Mouse (Mus musculus) cerebellum, postnatal 14 days (tissue): ENCODE measurements around the gene Vwa1.
"Not testable (repeated sequence)": the region's sequence is repeated elsewhere in the genome, so short reads cannot be mapped to it uniquely, and the experiment has no call there.

Source experiments
- DNase-seq, 2 experiments: peaks; one replicate each; pipeline ENCODE4 v3.0.0; 2021; ENCODE audit warnings: mixed read lengths in 2 of 2

Gene Vwa1

DNA sequence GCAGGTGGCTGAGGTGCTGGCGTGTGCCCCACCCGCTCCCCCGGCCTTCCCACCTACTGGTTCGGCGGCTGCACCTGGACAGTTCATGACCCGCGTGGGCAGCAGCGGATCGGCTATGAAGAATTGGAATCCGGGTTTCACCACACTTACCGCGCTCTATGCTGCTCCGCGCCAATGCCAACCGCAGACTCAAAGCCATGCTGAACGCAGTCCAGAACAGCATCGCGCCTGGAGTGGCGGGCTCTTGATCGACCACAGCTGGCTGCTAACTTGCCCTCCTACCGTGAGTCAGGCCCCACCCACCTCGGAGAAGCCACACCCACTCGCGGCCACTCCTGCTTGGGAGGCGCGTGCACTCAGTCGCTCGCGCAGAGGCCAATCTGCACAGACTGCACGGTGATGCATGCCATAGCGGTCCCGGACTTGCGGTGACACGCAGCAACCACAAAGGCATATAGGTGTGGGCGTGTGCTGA, at the start of gene Vwa1:
Gene Vwa1 (minus strand): TSS at position 419 of the 475 bp plus-strand sequence.
- peak; percentile 84 to 90 for DNase-seq

DNA sequence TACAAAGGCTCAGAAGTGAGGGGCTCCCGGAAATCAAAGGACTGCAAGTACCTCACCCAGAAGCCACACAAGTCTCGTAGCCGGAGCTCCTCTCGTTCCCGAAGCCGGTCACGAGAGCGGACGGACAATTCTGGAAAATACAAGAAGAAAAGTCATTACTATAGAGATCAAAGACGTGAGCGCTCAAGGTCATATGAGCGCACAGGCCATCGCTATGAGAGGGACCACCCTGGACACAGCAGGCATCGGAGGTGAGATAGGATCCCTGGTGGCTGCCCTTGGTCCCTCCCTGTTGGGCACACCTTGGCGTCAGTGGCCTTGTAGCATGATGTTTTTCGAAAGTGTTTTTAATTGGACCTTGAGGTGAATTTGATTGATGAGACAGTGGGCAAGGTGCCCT, 48.9 kb upstream of the Vwa1 start:
- no peak for DNase-seq

DNA sequence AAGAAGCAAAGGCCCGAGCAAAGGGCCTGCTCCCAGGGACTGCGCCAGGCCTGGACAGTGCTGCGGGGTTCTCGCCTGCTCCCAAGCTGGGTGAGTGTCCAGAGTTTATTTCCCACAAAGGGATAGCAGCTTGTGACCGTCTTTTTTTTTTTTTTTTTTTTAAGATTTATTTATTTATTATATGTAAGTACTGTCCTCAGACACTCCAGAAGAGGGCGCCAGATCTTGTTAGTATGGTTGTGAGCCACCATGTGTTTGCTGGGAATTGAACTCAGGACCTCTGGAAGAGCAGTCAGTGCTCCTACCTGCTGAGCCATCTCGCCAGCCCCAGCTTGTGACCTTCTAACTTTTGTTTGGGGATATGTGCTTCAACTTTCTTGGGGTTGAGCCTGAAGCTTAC, 46.5 kb upstream of the Vwa1 start:
- DNase-seq = peak in 1 of 2 experiments; percentile 61

DNA sequence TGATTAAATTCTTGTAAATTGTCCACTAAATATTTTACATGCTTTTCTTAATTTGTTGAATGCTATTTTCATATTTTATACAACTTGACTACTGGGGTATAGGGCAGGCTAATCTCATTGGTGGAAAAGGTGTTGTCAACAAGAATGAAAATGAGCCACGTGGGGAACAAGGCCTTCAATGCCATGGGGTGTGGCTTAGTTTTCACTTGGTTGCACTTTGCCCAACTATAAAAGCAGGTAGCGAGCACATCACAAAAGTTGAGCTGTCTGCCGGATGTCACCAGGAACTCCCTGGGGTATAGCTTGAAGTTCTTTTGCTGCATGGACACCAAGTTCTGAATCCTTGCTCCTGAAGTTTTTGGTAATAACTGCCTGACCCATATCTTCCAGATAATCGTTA, 43.0 kb upstream of the Vwa1 start:
- DNase-seq = no peak

DNA sequence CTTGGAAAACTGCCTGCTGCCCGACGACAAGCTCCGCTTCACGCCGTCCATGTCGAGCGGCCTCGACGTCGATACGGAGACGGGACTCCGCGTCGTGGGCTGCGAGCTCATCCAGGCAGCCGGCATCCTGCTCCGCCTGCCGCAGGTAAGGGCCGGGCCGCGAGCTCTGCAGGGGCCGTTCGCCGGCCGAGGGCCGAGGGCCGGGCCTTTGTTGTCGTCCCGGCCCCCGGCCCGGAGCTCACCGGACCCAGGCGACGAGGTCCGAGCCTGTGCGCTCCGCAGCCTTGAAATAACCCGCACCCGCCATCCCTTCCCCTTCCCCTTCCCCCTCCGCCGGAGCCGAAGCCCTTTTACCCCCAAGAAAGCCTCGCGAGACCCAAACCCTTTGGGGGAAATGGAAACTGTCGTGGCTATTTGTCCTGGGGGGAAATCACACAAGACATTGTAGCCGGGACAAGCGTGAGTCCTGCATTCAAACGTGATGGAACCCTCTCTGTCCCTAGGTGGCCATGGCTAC, 38.2 kb upstream of the Vwa1 start:
- peak in 1 of 2 experiments; percentile 66 for DNase-seq

DNA sequence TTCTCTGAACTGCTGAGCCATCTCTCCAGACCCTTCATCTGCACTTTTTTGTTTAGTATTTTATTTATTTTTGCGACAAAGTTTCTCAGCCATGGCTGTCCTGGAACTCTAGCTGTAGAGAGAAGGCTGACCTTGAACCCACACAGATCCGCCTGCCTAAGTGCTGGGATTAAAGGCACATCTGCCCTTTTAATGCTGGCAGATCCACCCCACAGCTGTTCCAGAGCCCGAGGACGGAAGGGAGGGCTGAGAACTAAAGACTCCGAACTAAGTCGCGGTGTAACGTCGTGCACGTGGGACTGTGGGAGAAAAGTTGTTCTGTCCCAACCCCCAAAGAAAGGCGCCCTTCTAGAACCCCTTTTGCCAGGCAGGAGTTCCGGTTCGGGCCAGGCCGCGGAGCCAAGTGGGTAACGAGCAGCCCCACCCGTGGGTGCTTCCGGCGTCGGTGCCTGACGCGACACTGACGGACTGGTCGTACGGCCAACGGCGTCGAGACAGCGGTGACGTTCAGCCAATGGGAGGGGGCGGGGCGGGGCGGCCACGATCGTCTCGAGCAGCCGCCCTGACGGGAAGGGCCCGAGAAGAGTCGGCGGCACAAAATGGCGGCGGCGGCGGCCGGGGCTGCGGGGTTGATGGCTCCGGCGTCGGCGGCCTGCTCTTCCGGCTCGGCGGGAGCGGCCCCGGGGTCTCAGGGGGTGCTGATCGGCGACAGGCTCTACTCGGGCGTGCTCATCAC, 37.6 kb upstream of the Vwa1 start, which contains the start of gene Ccnl2:
Gene Ccnl2 (plus strand): TSS at position 561 of the 736 bp plus-strand sequence.
- peak; percentile 95 for DNase-seq

DNA sequence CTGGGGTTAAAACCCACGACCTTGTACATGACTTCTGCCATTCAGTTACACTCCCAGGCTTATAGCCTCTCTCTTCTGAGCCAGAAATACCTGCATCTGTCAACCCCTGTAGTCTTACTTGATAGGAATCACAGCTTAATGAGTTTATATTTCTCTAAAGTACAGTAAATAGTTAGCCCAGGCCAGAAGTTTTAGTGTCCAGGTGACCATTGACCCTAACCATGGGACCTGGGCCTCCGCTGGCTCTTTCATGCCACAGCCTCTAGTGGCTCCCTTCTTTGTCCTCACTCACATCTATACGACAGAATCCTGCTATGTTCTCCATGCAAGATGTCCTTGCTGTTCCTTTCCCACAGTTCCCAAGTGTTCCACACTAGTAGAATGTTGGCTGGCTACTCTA, 33.3 kb upstream of the Vwa1 start:
- DNase-seq = no peak

DNA sequence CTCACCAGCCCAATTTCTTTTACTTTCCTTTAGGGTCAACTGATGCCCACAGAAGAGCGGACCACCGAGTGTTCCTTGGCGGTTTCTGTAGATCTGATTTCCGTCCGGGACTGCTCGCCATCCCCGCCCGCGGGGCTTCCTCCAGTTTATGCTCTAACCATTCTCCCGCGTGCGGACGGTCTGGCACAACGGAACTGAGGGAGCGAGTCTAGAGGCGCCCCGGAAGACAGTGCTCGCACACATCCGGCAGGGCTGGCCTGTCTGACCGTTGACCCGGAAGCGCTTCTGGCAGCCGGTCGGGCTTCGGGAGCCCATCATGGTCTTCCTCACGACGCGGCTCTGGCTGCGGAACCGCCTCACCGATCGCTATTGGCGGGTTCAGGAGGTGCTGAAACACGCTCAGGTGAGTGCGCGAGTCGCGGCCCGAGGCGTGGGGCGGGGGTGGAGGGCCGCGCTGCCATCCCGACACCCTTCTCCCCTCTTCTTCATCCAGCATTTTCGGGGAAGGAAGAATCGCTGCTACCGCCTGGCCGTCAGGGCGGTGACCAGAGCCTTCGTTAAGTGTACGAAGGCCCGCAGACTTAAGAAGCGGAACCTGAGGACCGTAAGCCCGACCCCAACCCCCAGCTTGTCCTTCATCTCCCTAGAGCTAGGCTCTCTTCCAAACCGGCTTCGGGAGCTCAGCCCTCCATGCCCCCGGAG, 29.0 kb upstream of the Vwa1 start:
- DNase-seq = peak; percentile 99

DNA sequence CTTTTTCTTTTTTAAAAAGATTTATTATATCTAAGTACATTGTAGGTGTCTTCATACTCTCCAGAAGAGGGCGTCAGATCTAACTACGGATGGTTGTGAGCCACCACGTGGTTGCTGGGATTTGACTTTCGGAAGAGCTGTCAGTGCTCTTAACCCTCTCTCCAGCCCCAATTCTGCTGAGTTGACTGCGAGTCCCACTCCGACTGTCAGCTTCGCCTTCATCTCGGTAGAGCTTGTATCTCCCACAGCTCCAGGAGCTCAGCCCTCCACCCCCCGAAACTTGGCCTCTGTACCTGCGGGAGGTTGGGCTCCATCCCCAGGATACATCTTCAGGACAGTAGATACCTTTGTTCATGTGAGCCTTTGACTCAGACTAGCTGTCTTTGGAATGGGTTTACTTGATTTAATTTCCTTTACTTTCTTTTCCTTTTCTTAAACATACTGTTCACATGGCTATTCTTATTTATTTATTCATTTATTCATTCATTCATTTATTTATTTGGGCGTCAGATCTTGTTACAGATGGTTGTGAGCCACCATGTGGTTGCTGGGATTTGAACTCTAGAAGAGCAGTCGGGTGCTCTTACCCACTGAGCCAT, 28.3 kb upstream of the Vwa1 start, which contains the start of gene Mrpl20:
Gene Mrpl20 (plus strand): TSS at position 138 of the 599 bp plus-strand sequence.
- DNase-seq = no peak

DNA sequence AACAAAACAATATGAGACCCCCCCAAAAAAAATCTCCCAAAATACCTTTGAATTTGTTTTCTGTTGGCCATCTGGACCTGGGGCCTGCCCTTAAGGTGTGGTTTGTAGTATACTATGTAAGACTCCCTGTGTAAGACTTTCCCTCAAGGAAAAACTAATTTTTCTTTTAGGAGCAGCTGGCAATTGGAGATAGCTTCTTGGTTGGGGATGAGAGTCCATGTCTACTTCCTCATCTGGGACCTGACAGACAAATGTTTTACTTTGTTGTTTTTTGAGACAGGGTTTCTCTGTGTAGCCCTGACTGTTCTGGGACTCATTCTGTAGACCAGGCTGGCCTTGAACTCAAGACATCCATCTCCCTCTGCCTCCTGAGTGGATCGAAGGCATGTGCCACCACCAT, 27.6 kb upstream of the Vwa1 start:
- DNase-seq = no peak

DNA sequence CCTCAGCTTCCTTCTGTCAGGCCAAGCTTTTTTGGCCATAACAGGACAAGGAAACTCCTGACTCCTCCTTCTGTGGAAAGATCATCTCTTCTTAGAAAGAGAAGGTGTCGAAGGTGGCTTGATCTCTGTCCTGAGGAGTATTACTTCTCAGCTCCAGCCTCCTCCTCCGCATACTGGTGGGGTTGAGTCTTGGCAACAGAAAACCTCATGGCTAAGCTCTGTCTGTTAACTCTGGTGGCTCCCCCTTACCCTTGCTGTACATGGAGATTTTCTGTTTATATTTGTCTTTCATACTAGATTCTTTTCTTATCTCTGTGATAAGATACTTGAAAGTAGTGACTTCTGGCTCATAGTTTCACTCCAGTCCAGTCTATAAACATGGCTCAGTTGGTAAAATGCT, 19.2 kb upstream of the Vwa1 start:
- no peak for DNase-seq

DNA sequence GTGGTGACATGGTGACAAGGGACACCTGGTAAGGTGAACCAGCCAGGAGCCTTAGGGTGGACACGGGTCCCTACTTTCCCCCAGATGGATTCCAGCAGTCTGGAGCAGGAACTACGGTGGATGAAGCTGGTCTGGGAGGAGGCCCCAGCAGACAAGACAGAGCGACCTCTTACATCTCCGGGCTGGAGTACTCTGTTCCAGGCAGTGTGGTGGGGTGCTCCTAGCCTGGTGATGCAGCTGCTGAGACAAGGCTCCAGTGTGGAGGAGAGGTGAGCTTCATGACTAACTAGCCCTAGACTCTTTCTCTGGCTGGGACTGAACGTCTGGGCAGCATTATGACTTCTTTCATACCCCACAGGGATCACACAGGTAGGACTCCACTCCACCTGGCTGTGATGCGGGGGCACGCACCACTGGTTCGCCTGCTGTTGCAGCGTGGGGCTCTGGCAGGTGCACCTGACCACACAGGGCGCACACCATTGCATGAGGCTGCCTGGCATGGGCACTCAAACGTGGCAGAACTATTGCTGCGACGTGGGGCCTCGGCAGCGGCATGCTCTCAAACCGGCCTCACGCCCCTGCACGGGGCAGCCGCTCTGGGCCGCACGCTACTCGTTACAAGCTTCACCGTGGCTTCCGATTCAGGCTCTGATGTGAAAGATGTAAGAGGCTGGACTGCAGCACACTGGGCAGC, 16.9 kb upstream of the Vwa1 start:
- DNase-seq = no peak

DNA sequence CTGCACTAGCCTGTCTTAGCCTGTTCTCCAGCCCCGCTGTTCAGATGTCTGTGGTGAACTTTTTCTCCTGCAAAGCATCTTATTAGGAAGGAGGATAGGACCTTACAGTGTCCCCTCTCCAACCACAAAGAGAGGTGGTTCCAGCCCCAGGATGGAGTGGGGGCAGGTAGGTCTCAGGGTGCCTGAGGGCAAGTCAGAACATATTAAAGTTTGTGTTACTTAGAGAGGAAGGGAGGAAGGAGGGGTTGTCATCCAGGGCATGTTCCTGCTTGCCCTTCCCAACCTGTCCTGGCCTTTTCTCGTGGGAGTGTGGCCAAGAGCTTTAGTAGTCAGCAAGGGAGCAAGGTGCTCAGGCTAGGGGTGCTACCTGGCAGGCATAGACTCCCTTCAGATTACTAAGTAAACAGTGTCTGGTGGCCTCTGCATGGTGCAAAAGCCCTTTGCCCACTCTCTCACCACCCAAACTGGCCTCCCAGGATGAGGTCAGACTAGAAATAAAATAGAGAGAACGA, 16.2 kb upstream of the Vwa1 start:
- DNase-seq = no peak

DNA sequence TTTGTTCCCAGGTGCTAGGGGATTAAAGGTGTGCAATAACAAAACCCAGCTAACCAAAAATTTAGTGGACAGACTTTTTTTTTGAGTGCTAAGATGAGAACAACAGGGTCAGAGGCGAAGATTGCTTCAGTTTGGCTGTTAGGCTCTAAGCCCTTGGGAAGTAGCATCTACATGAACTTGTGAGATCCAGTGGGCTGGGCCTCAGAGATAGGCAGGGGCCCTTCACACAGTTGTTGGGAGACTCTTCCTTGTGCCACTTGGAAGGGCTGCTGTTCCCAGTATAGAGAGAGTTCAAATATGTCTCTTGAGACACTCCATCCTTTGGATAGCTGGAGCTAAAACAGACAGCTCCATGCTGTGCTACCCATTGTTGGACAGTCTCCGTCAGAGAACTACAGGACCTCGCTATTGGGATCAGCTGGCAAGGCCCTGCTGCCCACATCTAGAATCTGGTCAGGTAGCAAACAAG, 15.6 kb upstream of the Vwa1 start, which contains the start of gene Ankrd65:
Gene Ankrd65 (plus strand): TSS at position 419 of the 469 bp plus-strand sequence.
- DNase-seq = no peak

DNA sequence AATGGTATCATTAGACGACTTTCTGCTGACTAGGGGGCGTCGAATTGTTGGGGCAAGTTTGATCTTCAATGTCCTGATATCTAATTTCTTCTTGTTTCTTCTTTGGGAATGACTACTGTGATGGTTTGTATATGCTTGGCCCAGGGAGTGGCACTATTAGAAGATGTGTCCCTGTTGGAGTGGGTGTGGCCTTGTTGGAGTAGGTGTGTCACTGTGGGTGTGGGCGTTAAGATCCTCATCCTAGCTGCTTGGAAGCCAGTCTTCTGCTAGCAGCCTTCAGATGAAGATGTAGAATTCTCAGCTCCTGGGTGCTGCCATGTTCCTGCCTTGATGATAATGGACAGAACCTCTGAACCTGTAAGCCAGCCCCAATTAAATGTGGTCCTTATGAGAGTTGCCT, 14.3 kb upstream of the Vwa1 start:
- not testable (repeated sequence) for DNase-seq

DNA sequence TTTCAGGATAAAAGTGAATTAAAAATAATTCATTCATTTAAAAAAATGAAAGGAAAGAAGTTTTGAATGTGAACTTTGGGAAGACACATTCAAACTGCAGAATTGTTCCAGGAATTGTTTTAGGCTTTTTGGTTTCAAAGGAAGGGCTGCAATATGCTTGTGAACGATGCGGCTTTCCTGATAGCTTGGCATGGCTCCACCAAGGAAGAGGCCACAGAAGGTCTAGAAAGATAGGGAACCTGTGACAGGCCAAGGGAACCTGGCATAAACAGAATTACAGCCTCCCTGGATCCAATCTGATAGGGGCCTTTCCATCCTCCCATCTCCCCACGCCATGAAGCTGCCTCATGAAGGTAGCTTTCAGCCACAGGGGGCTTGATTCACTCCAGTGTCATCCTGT, 13.8 kb upstream of the Vwa1 start:
- no peak for DNase-seq

DNA sequence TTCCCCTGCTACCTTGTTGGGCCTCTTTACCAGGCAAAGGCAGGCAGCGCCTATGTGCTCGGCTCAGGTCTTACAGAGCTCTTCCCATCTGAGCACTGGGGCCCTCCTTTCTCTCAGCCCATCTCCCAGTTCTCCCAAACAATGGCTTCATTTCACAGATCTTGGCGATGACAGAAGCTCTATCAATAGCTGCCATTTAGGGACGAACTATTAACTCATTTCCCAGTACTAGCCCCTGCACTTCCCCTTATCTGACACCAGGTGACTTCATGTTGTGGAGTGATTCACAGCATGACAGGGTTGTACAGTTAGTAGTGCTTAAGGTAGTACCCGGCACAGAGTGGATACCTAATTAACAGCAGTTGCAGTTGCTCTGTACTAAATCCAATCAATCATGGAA, 11.3 kb upstream of the Vwa1 start, which contains the start of gene Tmem88b:
Gene Tmem88b (minus strand): TSS at position 56 of the 400 bp plus-strand sequence.
- DNase-seq = no peak

DNA sequence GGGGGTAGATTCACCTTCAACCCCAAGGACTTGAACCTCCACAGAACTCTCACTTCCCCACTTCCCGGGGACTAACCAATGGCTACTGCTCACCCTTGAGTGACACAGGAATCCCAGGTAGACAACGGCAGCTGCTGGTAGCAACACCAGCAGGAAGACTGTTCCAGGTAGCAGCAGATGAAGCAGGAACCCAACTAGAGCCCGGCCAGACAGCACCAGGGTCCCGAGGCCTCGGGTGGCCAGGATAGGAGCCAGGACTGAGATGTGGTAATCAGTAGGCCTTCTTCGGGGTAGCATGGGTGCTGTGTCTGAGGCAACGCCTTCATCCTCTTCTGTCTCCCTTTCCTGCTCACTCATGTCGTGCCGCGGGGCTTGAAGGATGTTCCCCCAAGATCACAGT, 10.7 kb upstream of the Vwa1 start:
- DNase-seq = no peak

DNA sequence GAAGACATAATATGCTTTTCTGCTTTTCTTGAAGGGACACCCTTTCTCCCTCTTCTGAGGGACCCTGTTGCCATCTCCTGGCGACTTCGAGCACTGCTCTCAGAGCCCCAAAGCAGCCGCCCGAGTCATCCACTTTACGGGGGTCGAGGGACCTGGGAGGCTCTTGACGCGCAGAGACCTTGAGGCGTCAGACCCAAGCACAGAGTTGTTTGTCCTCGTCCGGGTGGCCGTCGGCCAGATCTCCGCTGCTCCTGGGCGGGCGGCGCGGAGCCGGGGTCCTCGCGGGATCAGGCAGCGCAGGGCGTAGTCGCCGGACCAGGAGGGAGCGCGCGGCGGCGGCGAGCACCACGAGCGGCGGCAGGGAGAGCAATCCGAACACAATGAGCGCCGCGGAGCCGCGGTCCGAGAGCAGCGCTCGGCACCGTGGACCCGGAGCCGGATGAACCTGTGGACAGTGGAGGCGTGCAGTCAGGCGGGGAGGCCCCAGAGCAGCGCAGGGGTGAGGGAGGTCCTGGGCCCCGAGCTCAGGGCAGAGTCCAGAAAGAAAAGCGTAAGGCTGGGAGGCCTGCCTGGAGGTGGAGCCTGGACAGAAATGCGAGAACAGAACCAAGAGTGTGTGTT, 9.7 kb upstream of the Vwa1 start:
- peak; percentile 91 for DNase-seq

DNA sequence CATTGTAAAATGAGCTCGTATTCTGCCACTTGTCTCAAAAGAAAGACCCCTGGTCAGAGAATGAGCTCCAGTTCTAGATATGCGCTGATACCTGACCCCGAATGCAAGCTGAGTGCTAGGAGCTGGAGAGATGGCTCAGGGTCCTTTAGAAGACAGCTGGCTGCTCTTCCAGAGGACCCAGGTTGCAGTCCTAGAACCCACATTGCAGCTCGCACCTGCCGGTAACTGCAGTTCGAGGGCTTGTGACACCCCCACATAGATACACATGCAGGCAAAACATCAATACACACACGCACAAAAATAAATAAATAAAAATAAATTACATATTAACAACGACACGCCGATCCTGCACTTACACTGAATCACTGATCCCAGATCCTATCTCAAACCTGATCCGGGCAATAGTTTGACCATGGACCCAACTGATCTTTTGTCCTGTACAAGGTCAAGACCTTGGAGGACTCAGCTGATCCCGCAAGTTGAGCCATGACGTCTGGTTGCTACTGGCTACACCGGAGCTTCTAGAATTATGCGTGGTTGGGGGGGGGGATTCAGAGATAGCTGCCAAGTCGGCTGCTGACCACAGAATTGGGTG, 9.1 kb upstream of the Vwa1 start:
- DNase-seq = no peak

DNA sequence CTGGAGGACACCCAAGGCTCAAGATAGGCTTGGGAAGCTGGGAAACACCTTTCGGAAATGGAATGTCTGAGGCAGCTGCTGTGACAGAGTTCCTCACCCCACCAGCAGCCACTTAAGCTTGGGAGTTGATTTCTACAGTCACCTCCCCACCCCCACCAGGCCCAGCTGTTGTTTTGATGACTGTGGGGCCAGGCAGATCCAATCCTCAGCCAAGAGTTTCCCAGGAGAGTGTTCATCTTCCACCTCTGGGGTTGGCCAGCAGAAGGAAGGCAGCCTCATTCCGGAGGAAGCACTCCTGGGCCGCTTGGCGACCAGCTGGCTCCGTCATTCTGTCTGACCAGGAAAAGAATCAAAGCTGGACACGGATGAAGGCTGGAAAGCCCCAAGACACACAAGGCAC, 6.4 kb upstream of the Vwa1 start:
- no peak for DNase-seq
